Mouse (Mus musculus): ENCODE measurements around the gene Ndst2.
A peak's percentile ranks its signal among the peaks of the same experiment; 100 is the strongest.
"Not testable (repeated sequence)": the region's sequence is repeated elsewhere in the genome, so short reads cannot be mapped to it uniquely, and the experiment has no call there.

Ndst2 gene

DNA sequence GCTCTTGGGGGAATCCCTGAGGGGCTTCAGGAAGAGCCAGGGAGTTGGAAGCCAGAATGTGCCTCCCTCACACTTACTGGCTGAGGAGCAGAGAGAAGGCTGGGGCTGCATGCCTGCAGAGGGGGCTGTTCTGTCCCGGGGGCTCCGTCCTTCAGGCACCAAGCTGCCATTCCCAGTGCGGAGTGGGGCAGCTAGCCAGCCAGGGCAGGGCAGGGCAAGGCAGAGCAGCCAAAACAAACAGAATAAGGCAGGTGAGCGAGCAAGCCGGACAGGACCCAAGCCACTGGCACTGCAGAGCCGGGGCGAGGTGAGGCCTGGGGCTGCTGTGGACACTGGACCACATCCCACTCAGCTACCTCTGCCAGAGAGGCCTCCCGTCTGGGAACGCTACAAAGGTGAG lies 6.9 kb upstream of the Ndst2 start:
- DNase-seq (ENCODE audit: low read depth in 1 of 2, low spot score in 2 of 2): no peak

DNA sequence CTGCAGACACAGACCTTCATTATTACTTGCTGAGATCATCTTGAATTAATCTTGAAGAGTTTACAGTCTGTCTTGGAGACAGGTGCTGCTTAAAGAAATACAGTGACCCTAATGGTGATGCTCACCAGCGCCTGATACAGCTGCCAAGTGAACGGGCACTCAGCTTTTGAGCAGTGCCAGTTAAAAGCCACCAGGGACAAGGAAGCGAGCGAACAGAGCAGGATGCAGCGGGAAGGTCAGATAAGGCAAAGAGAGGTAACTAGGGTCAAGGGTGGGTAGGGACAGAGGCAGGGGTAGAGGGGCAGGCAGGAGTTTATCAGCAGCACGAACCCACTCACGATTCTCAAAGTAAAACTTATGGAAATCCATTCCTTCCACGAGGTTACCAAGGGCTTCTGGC lies 4.1 kb upstream of the Ndst2 start:
- no peak for DNase-seq (ENCODE audit: low read depth in 1 of 2, low spot score in 2 of 2)

DNA sequence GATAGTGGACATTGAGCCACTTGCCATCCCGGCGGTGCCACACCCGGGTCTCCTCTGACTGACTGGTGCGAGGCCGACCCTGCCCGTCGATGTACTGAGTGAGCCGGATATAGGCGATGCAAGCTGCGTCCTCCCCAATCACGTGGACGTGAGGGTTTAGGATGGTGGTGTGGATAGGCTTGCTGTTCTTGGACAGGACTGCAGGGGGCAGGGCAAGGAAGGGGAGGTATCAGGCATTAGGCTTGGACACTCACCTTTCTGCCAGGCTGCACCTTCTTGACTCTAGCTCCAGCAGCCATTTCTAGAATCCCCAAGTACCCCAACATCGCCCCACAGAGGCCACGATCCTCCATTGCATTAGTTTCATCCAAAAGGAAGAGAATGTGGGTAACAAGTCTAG lies 2.9 kb upstream of the Ndst2 start:
- DNase-seq (ENCODE audit: low read depth in 1 of 2, low spot score in 2 of 2): peak; percentile 22 to 28

DNA sequence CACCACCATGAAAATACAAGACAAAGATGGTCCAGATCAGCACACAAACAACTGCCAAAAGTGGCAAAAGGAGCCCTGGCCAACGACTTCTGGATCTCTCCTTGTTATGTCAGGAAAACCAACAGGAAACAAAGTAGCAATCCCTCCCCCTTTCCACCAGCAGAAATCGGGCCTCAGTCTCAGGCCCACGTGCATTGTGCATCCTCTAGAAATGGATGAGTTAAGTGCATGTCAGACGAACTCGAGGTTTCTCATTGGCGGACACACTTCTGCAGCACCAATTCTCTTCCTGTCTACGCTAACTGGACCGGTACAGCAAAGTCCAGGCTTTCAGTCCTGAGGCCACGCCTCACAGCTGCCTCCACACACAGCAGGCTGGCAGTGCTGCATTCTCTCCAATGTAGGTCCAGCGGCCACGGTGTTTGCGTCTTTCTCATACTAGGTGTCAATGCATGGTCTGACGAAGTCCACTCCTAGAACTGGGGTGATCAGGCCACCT lies 1.6 kb upstream of the Ndst2 start:
- no peak for DNase-seq (ENCODE audit: low read depth in 1 of 2, low spot score in 2 of 2)

DNA sequence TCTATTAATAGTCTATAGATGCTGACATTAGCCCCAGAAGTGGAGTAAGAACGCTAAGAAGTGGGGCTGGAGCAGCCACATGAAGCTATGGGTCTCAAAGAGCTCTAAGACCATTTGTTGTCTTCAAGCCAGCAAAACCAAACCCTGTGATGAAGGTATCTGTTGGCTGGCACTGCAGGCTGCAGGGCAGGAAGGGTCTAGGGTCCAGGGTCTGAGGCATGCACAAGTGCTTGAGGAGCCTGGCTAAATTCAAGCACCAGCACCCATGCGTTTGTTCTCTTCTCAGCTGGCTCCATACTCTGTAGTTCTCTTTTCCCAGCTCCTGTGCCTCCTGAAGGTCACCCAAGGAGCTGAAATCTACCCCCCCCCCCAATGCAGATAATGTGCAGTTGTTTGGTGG lies 690 bp upstream of the Ndst2 start:
- DNase-seq (ENCODE audit: low read depth in 1 of 2, low spot score in 2 of 2): no peak

DNA sequence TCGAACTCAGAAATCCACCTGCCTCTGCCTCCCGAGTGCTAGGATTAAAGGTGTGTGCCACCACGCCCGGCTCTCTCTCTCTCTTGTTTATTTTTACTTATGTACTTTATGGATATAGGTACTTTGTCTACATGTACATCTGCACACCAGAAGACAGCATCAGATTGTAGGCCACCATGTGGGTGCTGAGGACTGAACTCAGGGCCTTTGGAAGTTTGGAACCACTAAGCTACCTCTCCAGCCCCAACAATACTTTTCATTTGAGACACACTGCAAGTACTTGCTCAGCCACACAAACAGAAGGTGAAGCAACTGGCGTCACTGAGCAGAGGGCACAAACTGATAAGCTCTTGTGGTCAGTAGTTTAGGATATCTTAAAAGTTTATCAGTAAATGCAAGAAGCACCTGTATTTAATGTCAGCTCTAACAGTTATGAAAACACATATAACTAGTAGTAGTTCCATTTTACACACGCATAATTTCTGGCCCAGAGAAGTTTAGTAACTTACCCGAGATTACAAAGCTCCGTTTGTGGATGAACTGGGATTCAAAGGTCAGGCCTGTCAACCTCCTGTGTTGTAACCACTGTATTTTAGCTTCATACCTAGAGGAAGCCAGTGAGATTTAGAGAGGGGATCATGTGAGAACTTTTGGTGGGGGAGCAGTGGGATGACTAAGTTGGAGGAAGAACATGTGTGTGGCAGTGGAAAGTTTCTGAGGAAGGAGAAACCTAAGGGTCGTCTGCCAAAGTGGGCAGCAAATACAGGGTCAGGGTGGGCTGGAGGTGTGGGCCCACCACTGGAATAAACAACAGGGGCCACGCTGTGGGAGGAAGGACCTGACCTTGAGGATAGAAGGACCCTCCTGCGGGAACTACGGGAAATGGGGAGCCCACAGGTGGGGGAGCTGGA lies 1.1 kb downstream of the Ndst2 start:
- no peak for DNase-seq (ENCODE audit: low read depth in 1 of 2, low spot score in 2 of 2)

DNA sequence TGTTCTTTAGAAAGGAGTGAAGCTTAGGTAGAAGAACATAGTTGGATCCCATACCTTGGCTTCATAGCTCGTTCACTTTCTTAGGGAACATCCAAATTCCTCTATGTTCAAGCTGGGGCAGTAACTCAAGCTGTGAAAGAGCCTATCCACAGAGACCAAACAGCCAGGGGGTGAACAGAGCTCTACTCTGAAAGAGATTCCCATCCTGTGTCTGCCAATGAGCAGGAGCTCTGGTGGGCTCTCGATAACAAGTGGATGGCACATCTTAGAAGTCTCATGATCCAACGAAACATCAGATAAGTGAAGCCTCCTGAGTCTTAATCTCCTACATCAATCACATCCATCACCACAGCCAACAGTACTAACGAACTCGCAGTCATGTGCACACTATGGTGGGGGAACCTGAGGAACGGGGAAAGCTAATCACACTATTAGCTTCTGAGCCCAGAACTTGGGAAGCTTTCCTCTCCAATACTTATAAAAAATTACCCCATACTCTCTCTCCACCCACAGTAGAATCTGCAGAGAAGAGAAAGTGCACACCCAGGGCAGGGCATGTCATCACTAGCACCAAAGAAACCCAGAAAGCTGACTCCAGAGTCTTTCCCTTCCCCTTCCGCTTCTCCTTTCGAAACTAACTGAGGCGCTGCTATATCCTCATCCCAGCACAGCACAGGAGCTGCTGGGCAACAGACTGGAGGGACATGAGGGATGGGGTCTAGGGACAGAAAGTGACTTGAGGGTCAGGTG lies 3.3 kb downstream of the Ndst2 start:
- DNase-seq (ENCODE audit: low read depth in 1 of 2, low spot score in 2 of 2): no peak

DNA sequence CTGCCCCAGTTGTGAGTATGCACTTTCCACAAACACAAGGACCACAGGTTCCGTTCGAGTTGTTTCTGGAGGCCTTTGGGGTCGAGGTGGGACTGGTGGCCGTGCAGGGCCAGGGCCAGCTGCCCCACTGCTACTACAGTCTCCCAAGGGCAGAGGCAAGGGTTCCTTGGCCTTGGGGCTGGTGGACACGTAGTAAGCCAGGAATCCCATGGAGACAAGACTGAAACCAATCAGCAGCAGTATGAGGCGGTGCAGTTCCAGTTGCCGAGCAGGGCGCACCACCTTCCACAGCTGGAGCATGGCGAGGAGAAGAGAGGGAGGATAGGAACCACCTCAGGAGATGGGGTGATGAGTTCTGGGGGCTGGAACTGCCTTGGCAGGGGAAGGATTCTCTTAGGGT lies 4.5 kb downstream of the Ndst2 start:
- DNase-seq (ENCODE audit: low read depth in 1 of 2, low spot score in 2 of 2): no peak

DNA sequence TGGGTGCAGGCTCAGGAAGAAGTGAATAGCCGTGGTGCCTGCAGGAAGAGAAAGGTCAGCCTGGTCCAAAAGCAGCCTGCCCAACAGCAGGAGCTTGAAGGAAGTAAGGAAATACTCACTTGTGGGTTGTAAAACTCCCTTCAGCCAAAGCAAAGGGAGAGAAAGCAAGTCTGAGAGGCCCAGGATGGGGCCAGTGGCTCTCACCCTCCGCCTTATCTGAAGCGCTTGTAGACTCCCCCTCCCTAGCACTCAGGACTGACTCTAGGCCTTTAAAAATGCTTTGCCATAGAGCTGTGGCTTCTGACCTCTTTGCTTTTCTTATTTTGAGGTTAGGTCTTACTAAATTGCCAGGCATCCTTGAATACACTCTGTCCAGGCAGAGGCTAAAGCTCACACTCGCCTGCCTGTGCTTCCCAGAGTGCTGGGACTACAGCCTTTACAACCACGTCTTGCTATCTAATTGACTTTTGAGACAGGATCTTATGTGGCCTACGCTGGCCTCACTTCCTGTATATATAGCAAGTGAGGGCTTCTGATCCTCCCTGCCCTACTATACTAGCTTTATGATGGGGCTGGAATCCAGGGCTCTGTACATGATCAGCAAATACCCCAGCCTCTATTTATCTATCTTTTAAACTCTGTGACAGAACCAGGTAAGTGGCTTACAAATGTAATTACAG lies 8.6 kb downstream of the Ndst2 start:
- no peak for DNase-seq (ENCODE audit: low read depth in 1 of 2, low spot score in 2 of 2)

DNA sequence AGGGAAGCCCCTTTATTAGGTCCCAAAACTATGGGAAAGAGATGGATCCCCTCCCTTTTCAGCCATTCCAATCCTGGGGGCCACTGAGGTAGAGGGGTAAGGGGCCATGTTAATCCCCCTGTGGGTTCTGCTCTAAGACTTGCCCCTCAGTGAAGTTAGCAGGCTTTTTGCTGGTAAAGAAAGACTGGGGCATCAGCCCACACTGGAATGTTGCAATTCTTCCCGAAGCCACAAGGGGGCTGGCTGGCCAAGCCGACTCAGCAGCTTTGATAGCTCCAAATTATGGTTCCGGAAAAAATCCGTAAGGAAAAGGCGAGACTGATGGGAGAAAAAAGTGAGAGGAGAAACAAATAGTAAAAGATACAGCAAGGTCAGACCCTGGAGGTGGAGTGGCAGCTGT lies 10.3 kb downstream of the Ndst2 start:
- no peak for DNase-seq (ENCODE audit: low read depth in 1 of 2, low spot score in 2 of 2)

DNA sequence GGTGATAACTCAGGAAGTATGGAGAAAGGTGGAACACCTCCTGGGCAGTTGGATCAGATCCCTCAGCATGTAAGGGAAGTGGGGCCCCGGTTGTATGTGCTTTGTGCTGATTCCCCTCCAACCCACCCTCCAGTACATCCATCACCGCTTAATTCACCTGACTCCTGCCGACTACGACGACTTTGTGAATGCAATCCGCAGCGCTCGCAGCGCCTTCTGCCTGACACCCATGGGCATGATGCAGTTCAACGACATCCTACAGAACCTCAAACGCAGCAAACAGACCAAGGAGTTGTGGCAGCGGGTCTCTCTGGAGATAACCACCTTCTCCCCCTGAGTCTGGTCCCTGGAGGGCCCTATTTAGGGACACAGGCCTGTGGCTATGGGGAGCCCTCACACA lies 11.4 kb downstream of the Ndst2 start:
- no peak for DNase-seq (ENCODE audit: low read depth in 1 of 2, low spot score in 2 of 2)

DNA sequence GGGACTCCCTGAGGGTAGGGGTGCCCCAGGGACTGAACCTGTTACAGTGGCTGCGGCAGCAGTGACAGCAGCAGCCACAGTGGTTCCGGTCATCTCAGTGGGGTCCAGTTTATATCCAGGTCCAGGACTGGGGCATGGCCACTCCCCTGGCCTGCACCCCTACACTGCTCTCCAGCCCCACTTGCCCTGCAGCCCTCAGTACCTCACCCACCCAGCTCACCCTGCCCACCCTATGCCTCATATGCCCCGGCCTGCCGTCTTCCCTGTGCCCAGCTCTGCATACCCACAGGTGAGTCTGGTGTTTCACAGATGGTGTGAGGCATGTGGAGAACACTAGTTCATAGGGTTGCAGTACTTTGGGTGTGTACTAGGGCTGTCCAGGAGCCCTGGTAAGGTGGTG lies 13.0 kb downstream of the Ndst2 start:
- DNase-seq (ENCODE audit: low read depth in 1 of 2, low spot score in 2 of 2): no peak

DNA sequence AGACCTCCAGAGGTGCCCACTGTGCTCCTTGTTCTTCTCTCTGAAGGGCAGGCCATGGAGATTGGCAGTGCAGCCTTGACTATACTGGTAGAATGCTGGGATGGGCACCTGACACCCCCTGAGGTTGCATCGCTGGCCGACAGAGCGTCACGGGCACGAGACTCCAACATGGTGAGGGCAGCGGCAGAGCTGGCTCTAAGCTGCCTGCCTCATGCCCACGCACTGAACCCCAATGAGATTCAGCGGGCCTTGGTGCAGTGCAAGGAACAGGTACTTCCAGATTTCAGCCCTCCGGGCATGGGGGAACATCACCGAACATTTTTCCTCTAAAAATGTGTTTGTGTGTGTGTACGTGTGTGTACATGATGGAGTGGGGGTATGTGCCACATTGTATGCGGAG lies 14.6 kb downstream of the Ndst2 start:
- DNase-seq (ENCODE audit: low read depth in 1 of 2, low spot score in 2 of 2): no peak

DNA sequence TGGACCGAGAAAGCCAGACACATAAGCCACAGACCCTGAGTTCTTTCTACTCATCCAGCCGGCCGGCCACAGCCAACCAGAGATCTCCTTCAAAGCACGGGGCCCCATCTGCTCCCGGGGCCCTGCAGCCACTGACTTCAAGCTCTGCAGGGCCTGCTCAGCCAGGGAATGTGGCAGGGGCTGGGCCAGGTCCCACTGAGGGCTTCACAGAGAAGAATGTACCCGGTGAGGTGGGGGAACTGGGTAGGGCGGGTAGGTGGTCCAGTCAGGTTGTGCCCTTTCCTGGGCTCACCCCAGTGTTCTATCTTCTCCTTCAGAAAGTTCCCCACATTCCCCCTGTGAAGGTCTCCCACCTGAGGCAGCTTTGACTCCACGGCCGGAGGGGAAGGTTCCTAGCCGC lies 15.9 kb downstream of the Ndst2 start:
- DNase-seq (ENCODE audit: low read depth in 1 of 2, low spot score in 2 of 2): no peak

DNA sequence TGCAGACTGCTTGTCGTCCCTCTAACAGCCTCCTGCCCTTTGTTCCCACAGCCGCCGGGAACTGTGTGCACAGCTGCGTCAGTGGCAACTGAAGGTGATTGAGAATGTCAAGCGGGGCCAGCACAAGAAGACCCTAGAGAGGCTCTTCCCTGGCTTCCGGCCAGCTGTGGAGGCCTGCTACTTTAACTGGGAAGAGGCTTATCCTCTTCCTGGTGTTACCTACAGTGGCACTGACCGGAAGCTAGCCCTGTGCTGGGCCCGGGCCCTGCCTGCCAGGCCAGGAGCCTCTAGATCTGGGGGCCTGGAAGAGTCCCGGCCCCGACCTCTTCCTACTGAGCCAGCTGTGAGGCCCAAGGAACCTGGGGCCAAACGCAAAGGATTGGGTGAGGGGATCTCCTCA lies 20.5 kb downstream of the Ndst2 start:
- DNase-seq (ENCODE audit: low read depth in 1 of 2, low spot score in 2 of 2): no peak

DNA sequence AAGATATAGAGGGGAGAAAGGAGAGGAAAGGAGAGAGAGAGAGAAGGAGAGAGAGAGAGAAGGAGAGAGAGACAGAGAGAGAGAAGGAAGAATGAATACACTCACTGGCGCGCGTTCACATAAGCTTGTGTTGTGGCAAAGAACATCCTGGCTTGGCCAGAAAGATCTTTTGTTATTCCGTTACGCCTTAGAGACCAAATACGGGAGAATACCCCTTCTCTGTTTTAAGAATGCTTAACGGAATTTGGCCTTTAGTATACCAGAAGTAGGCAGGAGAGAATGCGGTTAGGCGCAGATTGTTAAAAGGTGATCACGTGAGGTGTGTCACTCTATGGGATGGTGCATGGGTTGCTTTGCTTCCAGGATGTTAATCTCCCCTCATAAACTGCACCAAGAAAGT lies 26.1 kb downstream of the Ndst2 start:
- DNase-seq (ENCODE audit: low read depth in 1 of 2, low spot score in 2 of 2): no peak

DNA sequence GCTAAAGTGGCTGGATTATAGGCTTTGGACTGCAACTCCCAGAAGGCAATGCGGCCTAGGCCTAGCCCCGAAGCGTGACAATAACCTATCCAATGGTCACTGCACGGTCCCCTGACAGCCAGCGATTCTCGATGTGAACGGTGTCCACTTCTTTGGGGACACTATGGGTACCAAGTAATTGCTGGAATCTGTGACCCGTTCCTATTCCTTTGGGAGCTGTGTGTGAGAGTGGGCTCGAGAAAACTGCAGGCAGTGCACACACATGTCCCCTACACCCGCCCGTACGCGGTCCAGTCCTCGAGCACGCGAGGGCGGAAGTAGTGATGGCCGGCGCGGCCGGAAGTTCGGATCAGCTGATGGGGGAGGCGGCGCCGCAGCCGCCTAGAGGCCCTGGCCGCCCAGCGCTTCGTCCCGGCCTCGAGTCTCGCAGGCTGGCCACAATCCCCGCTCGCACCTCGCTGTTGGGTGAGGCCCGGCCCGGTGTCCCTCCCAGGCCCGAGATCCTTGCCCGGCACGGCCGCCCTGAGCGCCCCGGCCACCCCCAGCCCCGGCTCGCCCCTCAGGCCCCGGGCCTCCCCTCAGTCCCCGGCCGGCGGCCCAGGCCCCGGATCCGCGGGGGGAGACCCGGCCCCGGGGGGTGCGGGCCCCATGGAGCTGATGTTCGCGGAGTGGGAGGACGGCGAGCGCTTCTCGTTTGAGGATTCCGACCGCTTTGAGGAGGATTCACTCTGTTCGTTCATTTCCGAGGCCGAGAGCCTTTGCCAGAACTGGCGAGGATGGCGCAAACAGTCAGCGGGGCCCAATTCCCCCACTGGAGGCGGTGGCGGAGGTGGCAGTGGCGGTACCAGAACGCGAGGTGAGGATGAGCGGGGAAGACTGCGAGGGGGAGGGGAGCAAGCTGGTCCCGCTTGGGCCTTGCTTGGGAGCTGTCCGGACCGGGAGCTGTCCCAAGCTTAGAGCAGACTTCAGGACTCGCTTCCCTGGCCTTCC lies 26.9 kb downstream of the Ndst2 start, which contains the start of gene Zswim8:
Gene Zswim8, plus strand, starts transcription at position 352 of the 990 bp plus-strand sequence.
- DNase-seq (ENCODE audit: low read depth in 1 of 2, low spot score in 2 of 2): peak; percentile 67 to 82

DNA sequence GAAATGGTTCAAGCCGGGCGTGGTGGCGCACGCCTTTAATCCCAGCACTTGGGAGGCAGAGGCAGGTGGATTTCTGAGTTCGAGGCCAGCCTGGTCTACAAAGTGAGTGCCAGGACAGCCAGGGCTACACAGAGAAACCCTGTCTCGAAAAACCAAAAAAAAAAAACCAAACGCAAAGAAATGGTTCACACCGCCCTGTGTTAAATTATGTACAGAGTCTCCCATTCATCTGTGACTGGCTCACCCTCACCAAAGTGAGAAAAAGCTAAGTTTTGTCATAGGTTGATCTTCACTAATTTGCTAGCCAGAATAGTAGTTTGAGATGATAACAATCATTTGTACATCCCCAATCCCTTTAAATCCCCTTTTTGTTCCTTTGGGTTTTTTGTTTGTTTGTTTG lies 30.9 kb downstream of the Ndst2 start:
- not testable (repeated sequence) for DNase-seq (ENCODE audit: low read depth in 1 of 2, low spot score in 2 of 2)

DNA sequence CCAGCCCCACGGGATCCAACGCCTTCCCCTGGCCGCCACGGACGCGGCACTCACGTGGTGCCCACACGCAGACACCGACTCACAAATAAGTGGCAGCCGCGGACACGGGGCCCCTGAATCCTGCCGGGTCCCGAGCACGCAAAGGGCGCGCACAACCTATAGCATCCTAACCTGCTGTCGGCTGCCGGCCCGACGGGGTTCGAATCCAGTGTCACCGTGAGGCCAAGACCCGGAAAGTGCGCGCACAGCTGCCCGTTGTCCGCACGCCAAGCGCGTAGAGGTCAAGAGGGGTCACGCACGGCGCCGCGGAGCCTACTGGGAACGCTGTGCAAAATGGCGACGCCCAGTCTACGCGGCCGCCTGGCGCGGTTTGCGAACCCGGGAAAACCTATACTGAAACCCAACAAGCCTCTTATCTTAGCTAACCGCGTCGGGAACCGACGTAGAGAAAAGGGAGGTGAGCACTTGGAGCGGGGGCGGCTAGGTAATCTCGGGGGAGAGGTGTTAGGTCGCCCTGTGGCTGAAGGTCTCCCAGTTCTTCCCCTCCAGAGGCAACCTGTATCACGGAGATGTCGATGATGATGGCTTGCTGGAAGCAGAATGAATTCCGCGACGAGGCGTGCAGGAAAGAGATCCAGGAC lies 31.5 kb downstream of the Ndst2 start, which contains the start of gene Chchd1:
Gene Chchd1, plus strand, starts transcription at position 266 of the 641 bp plus-strand sequence.
- peak; percentile 51 to 80 for DNase-seq (ENCODE audit: low read depth in 1 of 2, low spot score in 2 of 2)
